Mouse (Mus musculus): ENCODE data around the gene Atp1a4. TPM values are rescaled to one million over a fixed set of nuclear protein-coding genes. Genes with fewer than 3 reads are reported as not detected.
"Not testable (repeated sequence)": the region's sequence is repeated elsewhere in the genome, so short reads cannot be mapped to it uniquely, and the experiment has no call there.

The Atp1a4 gene
- total RNA-seq, 2 experiments from 2014 or later = not detected

GRCm38 (mm10) chr1:172281522-172282254, 23.5 kb upstream of the Atp1a4 start:
- no peak for DNase-seq (ENCODE audit: low spot score in 2 of 2)

GRCm38 (mm10) chr1:172279768-172280509, 21.7 kb upstream of the Atp1a4 start:
- no peak for DNase-seq (ENCODE audit: low spot score in 2 of 2)

GRCm38 (mm10) chr1:172278328-172278727, 20.1 kb upstream of the Atp1a4 start:
- no peak for DNase-seq (ENCODE audit: low spot score in 2 of 2)

- no peak for DNase-seq (ENCODE audit: low spot score in 2 of 2)
Observed at GRCm38 (mm10) chr1:172277172-172277571, 19.0 kb upstream of the Atp1a4 start.

- no peak for DNase-seq (ENCODE audit: low spot score in 2 of 2)
Observed at GRCm38 (mm10) chr1:172274547-172274946, 16.3 kb upstream of the Atp1a4 start.

- no peak for DNase-seq (ENCODE audit: low spot score in 2 of 2)
Observed at GRCm38 (mm10) chr1:172274116-172274515, 15.9 kb upstream of the Atp1a4 start.

GRCm38 (mm10) chr1:172273386-172273785, 15.2 kb upstream of the Atp1a4 start:
- DNase-seq (ENCODE audit: low spot score in 2 of 2) = no peak

- DNase-seq (ENCODE audit: low spot score in 2 of 2) = no peak
Observed at GRCm38 (mm10) chr1:172271765-172272164, 13.6 kb upstream of the Atp1a4 start.

GRCm38 (mm10) chr1:172271208-172271607, 13.0 kb upstream of the Atp1a4 start:
- no peak for DNase-seq (ENCODE audit: low spot score in 2 of 2)

GRCm38 (mm10) chr1:172261477-172262078, 3.4 kb upstream of the Atp1a4 start, which contains the start of gene Igsf8:
TSS of gene Igsf8 (plus strand) at chr1:172261641.
- DNase-seq (ENCODE audit: low spot score in 2 of 2) = no peak

- DNase-seq (ENCODE audit: low spot score in 2 of 2) = no peak
Observed at GRCm38 (mm10) chr1:172247679-172248078, 10.5 kb downstream of the Atp1a4 start.

- no peak for DNase-seq (ENCODE audit: low spot score in 2 of 2)
Observed at GRCm38 (mm10) chr1:172247216-172247615, 11.0 kb downstream of the Atp1a4 start.

- not testable (repeated sequence) for DNase-seq (ENCODE audit: low spot score in 2 of 2)
Observed at GRCm38 (mm10) chr1:172244645-172245044, 13.6 kb downstream of the Atp1a4 start.

GRCm38 (mm10) chr1:172243547-172244205, 14.5 kb downstream of the Atp1a4 start:
- peak in 1 of 2 experiments; percentile 6 for DNase-seq (ENCODE audit: low spot score in 2 of 2)

- DNase-seq (ENCODE audit: low spot score in 2 of 2) = no peak
Observed at GRCm38 (mm10) chr1:172242401-172242800, 15.8 kb downstream of the Atp1a4 start.

- no peak for DNase-seq (ENCODE audit: low spot score in 2 of 2)
Observed at GRCm38 (mm10) chr1:172240945-172241708, 17.1 kb downstream of the Atp1a4 start.

- no peak for DNase-seq (ENCODE audit: low spot score in 2 of 2)
Observed at GRCm38 (mm10) chr1:172229215-172229614, 29.0 kb downstream of the Atp1a4 start.

GRCm38 (mm10) chr1:172228209-172228608, 30.0 kb downstream of the Atp1a4 start:
- no peak for DNase-seq (ENCODE audit: low spot score in 2 of 2)

GRCm38 (mm10) chr1:172221297-172222063, 36.7 kb downstream of the Atp1a4 start:
- no peak for DNase-seq (ENCODE audit: low spot score in 2 of 2)

- no peak for DNase-seq (ENCODE audit: low spot score in 2 of 2)
Observed at GRCm38 (mm10) chr1:172220414-172220813, 37.8 kb downstream of the Atp1a4 start.

All from left cerebral cortex, adult 18-20 months (tissue).